Mouse (Mus musculus) gastrocnemius, postnatal 36 days (tissue): ENCODE results near the gene Ptcd3. TPM values are rescaled to one million over a fixed set of nuclear protein-coding genes. Genes with fewer than 3 reads are reported as not detected.
"Not testable (repeated sequence)": the region's sequence is repeated elsewhere in the genome, so short reads cannot be mapped to it uniquely, and the experiment has no call there.

Source experiments
- DNase-seq, 2 experiments: peaks; one replicate each; pipeline ENCODE4 v3.0.0; 2022
- intact Hi-C: fragments of 180-260 bp; cut with DNase I; formaldehyde crosslinking; loops from one replicate; pipeline ENCODE4 v1.15.1; 2025
- total RNA-seq, 2 experiments: library from RNA; stranded (reverse); gene quantifications; 2 replicates each; pipeline ENCODE4 v1.2.3; 2021

Ptcd3 gene
- total RNA-seq, 2 experiments from 2014 or later: 67.9 to 70.0 TPM

- intact Hi-C loops: no loop called here
- no peak for DNase-seq
Observed at GRCm38 (mm10) chr6:71877965-71878760, 30.4 kb downstream of the Ptcd3 start.

GRCm38 (mm10) chr6:71871396-71871795, 37.2 kb downstream of the Ptcd3 start:
- no peak for DNase-seq
- intact Hi-C loops: loop anchor here (5.0 kb wide), 1 partner anchor 296 kb away; no protein-coding TSS in a partner anchor

GRCm38 (mm10) chr6:71868809-71869208, 39.7 kb downstream of the Ptcd3 start:
- no peak for DNase-seq
- intact Hi-C loops: no loop called here

GRCm38 (mm10) chr6:71867751-71868150, 40.8 kb downstream of the Ptcd3 start:
- intact Hi-C loops: no loop called here
- DNase-seq: no peak

- DNase-seq, intact Hi-C loops: not testable (repeated sequence)
Observed at GRCm38 (mm10) chr6:71846906-71847305, 61.6 kb downstream of the Ptcd3 start.

- intact Hi-C loops: no loop called here
- DNase-seq: no peak
Observed at GRCm38 (mm10) chr6:71840597-71841290, 67.8 kb downstream of the Ptcd3 start.

- intact Hi-C loops: no loop called here
- DNase-seq: no peak
Observed at GRCm38 (mm10) chr6:71839815-71840214, 68.7 kb downstream of the Ptcd3 start.

- no peak for DNase-seq
Observed at GRCm38 (mm10) chr6:71836811-71837210, 71.7 kb downstream of the Ptcd3 start.

GRCm38 (mm10) chr6:71831581-71831960, 77.0 kb downstream of the Ptcd3 start:
- peak; percentile 90 to 94 for DNase-seq
- intact Hi-C loops: no loop called here

More at GRCm38 (mm10) chr6:71836811-71837210, 71.7 kb downstream of the Ptcd3 start:
- intact Hi-C loops: no loop called here

GRCm38 (mm10) chr6:71830690-71831580, 77.6 kb downstream of the Ptcd3 start, which contains the start of gene Immt:
TSS of gene Immt (plus strand) at chr6:71831331.
- intact Hi-C loops: no loop called here

More at GRCm38 (mm10) chr6:71830690-71831580, 77.6 kb downstream of the Ptcd3 start, which contains the start of gene Immt:
- DNase-seq: peak; percentile 90 to 98

Other genes starting within 250 kb of the Ptcd3 start
- 10 to 100 TPM; 70.7 to 77.8 TPM for gene Reep1, start 201.2 kb downstream of the Ptcd3 start, total RNA-seq
- gene Mrpl35, start 81.8 kb downstream of the Ptcd3 start, total RNA-seq: 10 to 100 TPM; 39.0 to 42.7 TPM
- 100 to 1,000 TPM; 277 to 278 TPM for gene Immt, start 77.4 kb downstream of the Ptcd3 start, total RNA-seq
- gene Polr1a, start 303 bp upstream of the Ptcd3 start, total RNA-seq: 10 to 100 TPM; 32.3 to 40.5 TPM
- gene St3gal5, start 188.8 kb upstream of the Ptcd3 start, total RNA-seq: 10 to 100 TPM; 85.0 to 99.9 TPM